Mouse (Mus musculus) myocyte (in vitro differentiated cells): ENCODE measurements at regions not wholly inside any gene's neighbourhood (a gene's known extent, or its start where the extent isn't known, plus 50 kb on each side); places are given as distances from the start of the nearest gene placed in this dataset.

Experiments used
- CEBPB ChIP-seq: IDR thresholded peaks from 2 replicates; pipeline ENCODE4 v1.6.1; 2011; ENCODE audit warnings: mild to moderate bottlenecking, moderate library complexity; ENCODE audit not compliant: poor library complexity, insufficient read depth, severe bottlenecking
- E2F4 ChIP-seq: IDR thresholded peaks from one replicate; pipeline ENCODE4 v1.6.1; 2011; ENCODE audit warnings: mild to moderate bottlenecking, control low read depth, moderate library complexity; ENCODE audit not compliant: insufficient read depth
- MAX ChIP-seq: IDR thresholded peaks from one replicate; pipeline ENCODE4 v1.6.1; 2011; ENCODE audit warnings: low read depth, mild to moderate bottlenecking, control low read depth
- MYOD1 ChIP-seq, 3 experiments: IDR thresholded peaks; one replicate each; pipeline ENCODE4 v1.6.1; 2011; ENCODE audit warnings: control low read depth in 2 of 3, low read depth in 2 of 3, mild to moderate bottlenecking in 2 of 3, moderate library complexity in 1 of 3; ENCODE audit not compliant: insufficient read length in 2 of 3, control insufficient read depth in 1 of 3
- MYOG ChIP-seq, 3 experiments: IDR thresholded peaks; one replicate each; pipeline ENCODE4 v1.6.1; 2011; ENCODE audit warnings: control low read depth in 2 of 3, low read depth in 2 of 3, mild to moderate bottlenecking in 2 of 3; ENCODE audit not compliant: insufficient read length in 2 of 3, control insufficient read depth in 1 of 3, insufficient read depth in 1 of 3
- POLR2A ChIP-seq: IDR thresholded peaks from one replicate; pipeline ENCODE4 v1.6.1; 2011; ENCODE audit warnings: low read depth, mild to moderate bottlenecking, control low read depth, moderate library complexity; ENCODE audit not compliant: insufficient read length
- POLR2AphosphoS2 ChIP-seq: IDR thresholded peaks from one replicate; pipeline ENCODE4 v1.6.1; 2011; ENCODE audit warnings: low read depth, control low read depth; ENCODE audit not compliant: insufficient read length
- REST ChIP-seq: IDR thresholded peaks from one replicate; pipeline ENCODE4 v1.6.1; 2011; ENCODE audit warnings: mild to moderate bottlenecking, control low read depth, moderate library complexity; ENCODE audit not compliant: insufficient read depth, insufficient read length
- SRF ChIP-seq: IDR thresholded peaks from one replicate; pipeline ENCODE4 v1.6.1; 2011; ENCODE audit warnings: low read depth; ENCODE audit not compliant: control insufficient read depth, insufficient read length
- TCF12 ChIP-seq: IDR thresholded peaks from one replicate; pipeline ENCODE4 v1.6.1; 2011; ENCODE audit warnings: mild to moderate bottlenecking, control low read depth; ENCODE audit not compliant: poor library complexity, insufficient read depth, severe bottlenecking
- TCF3 ChIP-seq: IDR thresholded peaks from one replicate; pipeline ENCODE4 v1.6.1; 2011; ENCODE audit warnings: low read depth, control low read depth; ENCODE audit not compliant: insufficient read length
- USF1 ChIP-seq: IDR thresholded peaks from one replicate; pipeline ENCODE4 v1.6.1; 2011; ENCODE audit warnings: low read depth, mild to moderate bottlenecking, control low read depth, moderate library complexity

DNA sequence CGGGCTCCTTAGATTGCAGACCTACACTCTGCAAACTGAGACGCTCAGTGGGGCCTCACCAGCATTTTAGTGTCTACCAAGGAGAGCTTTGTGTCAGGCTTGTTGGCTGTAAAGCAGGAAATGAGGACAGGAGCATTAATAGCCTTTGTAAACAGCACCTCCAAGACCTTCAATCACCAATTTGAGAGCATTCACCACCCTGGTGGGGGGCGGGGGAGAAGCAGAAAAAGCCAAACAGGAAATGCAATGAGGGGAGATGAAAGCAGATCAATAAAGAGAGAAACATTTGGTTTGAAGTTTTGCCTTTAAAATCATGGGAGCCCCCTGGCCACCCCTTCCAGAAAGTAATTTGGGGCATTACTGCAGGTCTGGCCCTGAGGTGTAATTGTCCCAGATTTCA is 497.3 kb upstream of the Sall1 start:
- TF ChIP-seq E2F4 (no peak), POLR2A (no peak), POLR2AphosphoS2 (no peak), MAX (no peak), TCF12 (no peak), CEBPB (no peak), USF1 (no peak), MYOG (IDR thresholded peaks at IDR 0.05; ENCODE audit: control insufficient read depth in 1 of 3, insufficient read depth in 1 of 3, insufficient read length in 2 of 3, low read depth in 2 of 3) (no peak), REST (no peak), MYOD1 (IDR thresholded peaks at IDR 0.05; ENCODE audit: control insufficient read depth in 1 of 3, insufficient read length in 2 of 3, low read depth in 2 of 3) (no peak), TCF3 (no peak), SRF (no peak)
